Mouse (Mus musculus) liver, adult (tissue): ENCODE measurements around the gene Asphd2.

Source experiments
- GATA4 ChIP-seq: IDR thresholded peaks from 2 replicates; pipeline ENCODE4 v1.6.1; 2014; ENCODE audit warnings: mild to moderate bottlenecking, low read length; ENCODE audit not compliant: insufficient replicate concordance

Asphd2 gene

DNA sequence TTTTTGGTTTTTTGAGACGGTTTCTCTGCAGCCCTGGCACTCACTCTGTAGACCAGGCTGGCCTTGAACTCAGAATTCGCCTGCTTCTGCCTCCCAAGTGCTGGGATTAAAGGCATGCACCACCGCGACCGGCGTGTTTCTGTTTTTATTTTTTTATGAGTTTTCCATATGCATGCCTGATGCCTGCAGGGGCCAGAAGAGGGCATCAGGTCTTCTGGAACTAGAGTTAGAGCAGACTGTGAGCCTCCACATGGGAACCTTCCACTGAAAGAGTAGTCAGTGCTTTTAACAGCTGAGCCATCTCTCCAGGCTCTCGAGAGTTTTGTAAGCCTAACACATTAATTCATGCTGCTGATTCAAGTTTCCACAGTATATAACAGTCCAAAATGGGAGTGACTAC, 55.5 kb downstream of the Asphd2 start:
- TF ChIP-seq GATA4 = no peak

GRCm38 (mm10) chr5:112337004-112337403, 57.7 kb downstream of the Asphd2 start:
- no peak for TF ChIP-seq GATA4

DNA sequence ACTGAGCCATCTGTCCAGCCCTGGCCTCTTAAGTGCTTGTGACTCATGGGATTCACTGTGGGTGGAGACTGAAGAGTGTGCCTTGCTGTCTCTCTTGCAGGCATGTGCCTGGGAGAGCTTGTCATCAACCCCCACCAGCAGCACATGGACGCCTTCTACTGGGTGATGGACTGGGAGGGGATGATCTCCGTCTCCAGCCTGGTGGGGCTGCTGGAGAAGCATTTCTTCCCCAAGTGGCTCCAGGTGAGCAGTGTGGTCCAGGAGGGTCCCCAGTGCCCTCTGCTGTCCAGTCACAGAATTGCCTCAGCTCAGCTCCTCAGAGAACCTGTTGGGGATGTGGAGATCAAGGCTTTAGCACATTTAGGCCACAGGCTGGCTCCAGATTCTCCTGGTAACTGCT, 59.2 kb downstream of the Asphd2 start:
- TF ChIP-seq GATA4 = no peak
